Mouse (Mus musculus) liver, embryonic 12.5 days (tissue): ENCODE data around the gene Hspg2. TPM values are rescaled to one million over a fixed set of nuclear protein-coding genes. Genes with fewer than 3 reads are reported as not detected.

Source experiments
- ATAC-seq: fragments of 200-750 bp; cut with Nextera tagmentation; 2 replicates; pipeline ENCODE4 v1.8.0; 2017; ENCODE audit warnings: moderate number of reproducible peaks, mild to moderate bottlenecking, moderate library complexity
- H3K27ac ChIP-seq: fragments of 300-500 bp; sonication (generic); 2 replicates; pipeline ENCODE4 v1.5.1; 2016; ENCODE audit warnings: mild to moderate bottlenecking
- H3K27me3 ChIP-seq: fragments of 300-500 bp; sonication (generic); replicated peaks from 2 replicates; pipeline ENCODE4 v1.6.1; 2016; ENCODE audit warnings: mild to moderate bottlenecking, moderate library complexity
- H3K36me3 ChIP-seq: fragments of 300-500 bp; sonication (generic); 2 replicates; pipeline ENCODE4 v1.6.1; 2016; ENCODE audit warnings: mild to moderate bottlenecking, moderate library complexity
- H3K4me1 ChIP-seq: fragments of 300-500 bp; sonication (generic); 2 replicates; pipeline ENCODE4 v1.6.1; 2016
- H3K4me2 ChIP-seq: fragments of 300-500 bp; sonication (generic); 2 replicates; pipeline ENCODE4 v1.6.1; 2016; ENCODE audit warnings: mild to moderate bottlenecking, moderate library complexity
- H3K4me3 ChIP-seq: fragments of 300-500 bp; sonication (generic); 2 replicates; pipeline ENCODE4 v1.5.1; 2016; ENCODE audit warnings: mild to moderate bottlenecking, moderate library complexity
- H3K9ac ChIP-seq: fragments of 300-500 bp; sonication (generic); 2 replicates; pipeline ENCODE4 v1.6.1; 2016; ENCODE audit warnings: mild to moderate bottlenecking, moderate library complexity
- H3K9me3 ChIP-seq: fragments of 300-500 bp; sonication (generic); replicated peaks from 2 replicates; pipeline ENCODE4 v1.6.1; 2016; ENCODE audit warnings: mild to moderate bottlenecking, moderate library complexity
- WGBS: fragments of 180-500 bp; shearing (Covaris S2); methylation state at CpG from one replicate; pipeline ENCODE4 v1.1.7; 2016; ENCODE audit not compliant: insufficient replicate concordance; 5-methylcytosine and 5-hydroxymethylcytosine counted together
- polyA plus RNA-seq: library from polyadenylated mRNA; unstranded; fragments of >200 nt; fragmentation: Nextera tagmentation; extraction: Ambion mirVana; gene quantifications from 2 replicates; pipeline ENCODE4 v1.2.1, GENCODE M21; 2016

Gene Hspg2
- polyA plus RNA-seq, 1 experiment from 2014 or later, result 7.3 TPM

DNA sequence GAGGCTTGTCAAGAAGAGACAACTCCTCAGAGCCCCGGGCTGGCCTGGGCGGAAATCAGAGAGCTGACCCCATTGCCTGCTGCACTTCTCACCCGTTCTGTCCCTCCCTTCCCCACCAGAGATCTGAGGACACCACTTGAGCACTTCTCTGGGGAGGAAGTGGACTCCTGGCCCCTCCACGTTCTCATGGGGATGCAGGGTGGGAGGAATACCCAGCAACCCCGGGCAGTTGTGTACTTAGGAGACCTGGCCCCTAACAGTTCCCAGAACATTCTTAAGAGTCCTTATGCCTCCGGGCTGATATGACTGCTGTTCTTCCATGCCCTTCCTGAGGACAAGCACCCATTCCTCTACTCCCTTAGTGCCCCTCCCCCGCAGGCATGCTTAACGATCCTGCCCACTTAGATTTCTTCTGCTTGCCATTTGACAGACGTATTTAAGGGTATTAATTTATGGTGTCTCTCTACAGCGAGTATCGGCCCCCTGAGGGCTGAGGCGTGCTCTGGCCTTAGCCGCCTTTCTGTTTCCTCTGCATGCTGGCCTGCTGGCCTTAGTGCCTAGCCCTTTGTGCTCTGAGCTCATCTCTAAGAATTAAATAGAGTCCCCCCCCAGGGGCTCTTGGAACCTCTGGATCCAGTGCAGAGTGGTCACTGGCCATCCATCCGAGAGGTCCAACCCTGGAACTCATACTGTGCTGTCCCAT is 16.8 kb downstream of the Hspg2 start:
- H3K9me3 ChIP-seq, result no peaks in the 10 kb centered on the region
- H3K4me1 ChIP-seq, result peaks cover 90% of the 10 kb centered on the region
- H3K4me2 ChIP-seq, result no peak overlapping the region
- H3K36me3 ChIP-seq, result no peaks in the 10 kb centered on the region
- H3K4me3 ChIP-seq, result no peak overlapping the region
- ATAC-seq, result no peak
- WGBS, result 51% methylated on average over 14 of the region's 14 CpGs
- H3K27me3 ChIP-seq, result no peaks in the 10 kb centered on the region
- no peak overlapping the region for H3K27ac ChIP-seq
- H3K9ac ChIP-seq, result no peak overlapping the region

DNA sequence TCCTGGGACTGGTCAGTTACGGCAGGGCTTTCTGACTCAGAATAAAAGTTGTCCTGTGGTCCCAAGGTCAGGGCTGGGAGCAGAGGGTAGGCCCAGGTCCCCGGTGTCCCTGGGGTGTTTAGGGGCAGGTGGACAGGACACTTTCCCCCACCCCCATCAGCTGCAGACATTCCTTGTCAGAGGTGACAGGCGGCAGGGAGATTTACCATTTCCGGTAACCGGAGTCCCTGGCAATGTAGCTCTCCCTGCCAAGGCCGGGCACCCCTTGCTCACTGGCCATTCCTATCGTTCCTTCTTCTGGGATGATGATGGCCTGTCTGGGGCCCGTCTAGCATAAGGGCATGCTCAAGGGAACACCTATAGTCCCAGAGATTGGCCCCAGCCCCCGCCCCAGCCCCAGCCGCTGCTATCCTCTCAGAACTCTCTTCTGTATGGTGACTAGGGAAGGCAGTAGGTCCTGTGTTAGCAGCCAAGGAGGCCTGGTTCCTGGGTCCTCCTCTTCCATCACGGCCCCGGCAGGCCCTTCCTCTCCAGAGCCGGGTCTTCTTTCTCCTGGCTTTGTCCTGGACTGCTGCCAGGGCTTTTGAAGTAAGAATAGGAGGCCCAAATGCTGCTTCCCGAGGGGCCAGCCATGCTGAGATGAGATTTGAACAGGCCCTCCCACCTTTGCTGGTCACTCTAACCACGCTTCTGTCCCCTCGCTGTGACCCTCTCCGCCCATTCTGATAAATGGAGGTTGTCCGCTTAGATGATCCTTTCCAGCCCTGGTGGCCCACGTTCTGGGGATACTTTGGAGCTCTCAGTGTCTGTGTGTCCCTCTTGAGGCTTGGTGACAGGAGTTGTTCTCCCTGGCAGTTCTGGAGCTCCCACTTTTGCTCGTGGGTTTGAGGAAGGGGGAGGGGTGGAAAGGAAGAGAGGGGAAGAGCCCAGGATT is 17.8 kb downstream of the Hspg2 start:
- 0 out of 2 replicates have a peak overlapping the region, but pooled peaks have one; percentile 57 for H3K27ac ChIP-seq
- H3K36me3 ChIP-seq, result no peaks in the 10 kb centered on the region
- 0 out of 2 replicates have a peak overlapping the region, but pooled peaks have one; percentile 6 for H3K9ac ChIP-seq
- 51% methylated on average over 20 of the region's 20 CpGs for WGBS
- no peak overlapping the region for H3K4me3 ChIP-seq
- no peak for ATAC-seq
- no peaks in the 10 kb centered on the region for H3K27me3 ChIP-seq
- H3K9me3 ChIP-seq, result no peaks in the 10 kb centered on the region
- peaks cover 82% of the 10 kb centered on the region for H3K4me1 ChIP-seq
- H3K4me2 ChIP-seq, result no peak overlapping the region

DNA sequence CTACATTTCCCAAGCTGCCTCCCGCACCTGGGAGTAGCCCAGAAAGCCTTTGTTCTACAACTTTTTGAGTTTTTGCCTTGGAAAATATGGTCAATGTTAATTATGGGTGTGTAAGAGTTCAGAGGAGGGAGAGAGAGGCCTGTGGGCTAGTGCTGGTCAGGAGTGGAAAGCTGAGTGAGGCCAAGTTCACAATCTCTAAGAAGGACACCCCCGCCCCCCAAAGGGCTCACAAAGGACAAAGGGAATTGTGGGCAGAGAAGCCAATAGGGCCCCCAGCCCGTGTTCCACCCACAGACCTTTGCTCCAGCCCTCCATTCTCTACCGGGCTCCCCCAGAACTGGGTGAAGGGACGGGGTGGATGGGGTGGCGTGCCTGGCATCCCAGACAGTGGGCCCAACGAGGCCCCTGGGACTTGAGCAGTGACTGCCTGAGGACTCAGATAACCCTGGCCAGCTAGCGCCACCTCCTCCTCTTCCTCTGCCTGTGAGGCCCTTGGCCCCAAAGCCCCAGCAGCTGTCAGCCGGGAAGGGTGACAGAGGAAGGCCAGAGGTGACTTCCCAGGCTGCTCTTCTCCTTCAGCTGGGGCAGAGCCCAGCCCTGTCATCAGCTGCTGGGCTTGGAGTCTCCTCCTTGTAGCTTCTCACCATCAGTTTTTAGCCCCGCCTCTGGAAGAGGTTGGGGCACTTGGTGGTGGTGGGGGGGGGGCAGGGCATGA is 18.9 kb downstream of the Hspg2 start:
- H3K4me1 ChIP-seq, result peaks cover 71% of the 10 kb centered on the region
- H3K36me3 ChIP-seq, result no peaks in the 10 kb centered on the region
- H3K4me3 ChIP-seq, result no peak overlapping the region
- no peak overlapping the region for H3K9ac ChIP-seq
- 25% methylated on average over 10 of the region's 10 CpGs for WGBS
- no peaks in the 10 kb centered on the region for H3K9me3 ChIP-seq
- H3K27ac ChIP-seq, result peak overlapping the region; percentile 57
- no peaks in the 10 kb centered on the region for H3K27me3 ChIP-seq
- peak; percentile 66 for ATAC-seq
- peak overlapping the region; percentile 45 for H3K4me2 ChIP-seq

DNA sequence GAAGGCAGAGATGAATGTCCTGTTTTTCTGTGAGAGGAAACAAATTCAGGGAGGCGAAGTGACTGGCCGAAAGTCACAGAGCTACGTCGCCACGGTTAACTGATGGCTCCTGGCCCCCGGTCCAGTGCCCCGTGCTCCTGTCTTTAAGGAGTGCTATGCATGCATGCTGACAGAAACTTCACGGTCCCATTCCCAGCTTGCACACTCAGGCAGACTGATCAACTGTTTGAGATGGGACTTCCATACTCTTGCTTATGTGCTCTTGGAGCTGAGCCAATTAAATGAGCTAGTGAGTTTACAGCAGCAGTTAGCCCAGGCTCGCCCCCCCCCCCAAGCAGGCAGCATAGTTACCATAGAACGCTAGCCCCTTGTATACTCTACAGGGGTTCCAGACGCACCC is 19.5 kb downstream of the Hspg2 start:
- Histone ChIP-seq H3K4me3 (no peak overlapping the region), H3K4me2 (peak overlapping the region; percentile 45), H3K4me1 (peaks cover 69% of the 10 kb centered on the region), H3K36me3 (no peaks in the 10 kb centered on the region), H3K9me3 (no peaks in the 10 kb centered on the region), H3K27me3 (no peaks in the 10 kb centered on the region), H3K27ac (peak overlapping the region; percentile 57), H3K9ac (no peak overlapping the region)
- 20% methylated on average over 11 of the region's 11 CpGs for WGBS
- no peak for ATAC-seq

DNA sequence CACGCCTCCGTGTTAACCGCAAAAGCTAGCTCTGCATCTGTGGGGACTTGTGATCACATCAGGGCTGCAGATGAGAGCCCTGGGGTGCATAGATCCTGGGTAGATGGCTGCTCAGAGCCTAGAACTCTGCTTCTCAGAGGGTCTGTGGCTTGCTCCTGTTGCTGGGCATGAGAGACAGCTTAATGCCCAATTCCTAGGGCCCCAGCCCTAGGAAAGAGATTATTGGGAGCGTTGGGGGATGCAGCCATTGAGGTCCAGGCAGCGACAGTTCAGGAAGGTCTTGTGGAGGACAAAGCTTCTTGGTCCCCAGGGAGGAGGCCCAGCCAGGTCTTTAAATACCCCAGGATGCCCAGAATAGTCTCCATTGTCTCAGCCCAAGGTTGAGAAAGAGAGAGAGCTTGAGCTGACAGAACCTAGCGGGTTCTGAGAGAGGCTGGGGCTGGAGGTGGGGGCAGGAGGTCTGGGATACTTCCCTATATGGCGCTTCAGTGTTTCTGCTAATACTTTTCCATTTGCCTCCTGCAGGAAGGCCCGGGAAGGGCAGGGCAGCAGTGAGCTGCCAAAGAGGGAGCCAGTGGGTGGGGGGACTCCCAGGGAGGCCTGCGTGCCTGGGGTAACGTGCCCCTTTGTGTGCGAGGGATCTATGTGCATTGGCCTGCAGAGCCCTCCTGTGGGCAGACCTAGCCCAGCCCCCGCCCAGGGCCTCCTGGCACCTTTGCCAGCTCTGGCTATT is 20.2 kb downstream of the Hspg2 start:
- peak overlapping the region; percentile 57 for H3K27ac ChIP-seq
- WGBS, result 28% methylated on average over 12 of the region's 12 CpGs
- no peaks in the 10 kb centered on the region for H3K36me3 ChIP-seq
- no peaks in the 10 kb centered on the region for H3K9me3 ChIP-seq
- no peaks in the 10 kb centered on the region for H3K27me3 ChIP-seq
- H3K4me2 ChIP-seq, result peak overlapping the region; percentile 45
- no peak overlapping the region for H3K4me3 ChIP-seq
- H3K9ac ChIP-seq, result no peak overlapping the region
- ATAC-seq, result no peak
- H3K4me1 ChIP-seq, result peaks cover 65% of the 10 kb centered on the region

DNA sequence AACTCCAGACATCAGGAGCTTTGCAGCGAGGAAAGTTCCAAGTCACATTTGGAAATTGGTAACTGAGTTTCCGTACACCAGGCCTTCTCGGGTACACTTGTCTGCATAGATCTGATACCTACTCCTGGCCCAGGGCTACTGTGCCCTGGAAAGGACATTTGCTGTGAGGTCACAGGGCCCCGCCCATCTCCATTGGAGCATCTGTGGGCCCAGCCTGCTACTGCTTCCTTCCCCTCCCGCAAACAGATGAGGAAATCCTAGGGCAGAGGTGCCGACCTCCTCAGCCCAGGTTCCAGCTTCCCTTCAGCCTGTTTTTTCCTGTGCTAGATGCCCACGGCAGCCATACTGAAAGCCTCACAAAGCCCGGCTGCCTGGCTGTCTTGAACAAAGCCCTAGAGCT is 21.4 kb downstream of the Hspg2 start:
- Histone ChIP-seq H3K36me3 (no peaks in the 10 kb centered on the region), H3K9me3 (no peaks in the 10 kb centered on the region), H3K27ac (peak overlapping the region; percentile 46; the same call in 1 of the 2 replicates), H3K4me1 (peaks cover 61% of the 10 kb centered on the region), H3K4me2 (no peak overlapping the region), H3K4me3 (no peak overlapping the region), H3K9ac (no peak overlapping the region), H3K27me3 (no peaks in the 10 kb centered on the region)
- ATAC-seq, result no peak
- 35% methylated on average over 8 of the region's 8 CpGs for WGBS

DNA sequence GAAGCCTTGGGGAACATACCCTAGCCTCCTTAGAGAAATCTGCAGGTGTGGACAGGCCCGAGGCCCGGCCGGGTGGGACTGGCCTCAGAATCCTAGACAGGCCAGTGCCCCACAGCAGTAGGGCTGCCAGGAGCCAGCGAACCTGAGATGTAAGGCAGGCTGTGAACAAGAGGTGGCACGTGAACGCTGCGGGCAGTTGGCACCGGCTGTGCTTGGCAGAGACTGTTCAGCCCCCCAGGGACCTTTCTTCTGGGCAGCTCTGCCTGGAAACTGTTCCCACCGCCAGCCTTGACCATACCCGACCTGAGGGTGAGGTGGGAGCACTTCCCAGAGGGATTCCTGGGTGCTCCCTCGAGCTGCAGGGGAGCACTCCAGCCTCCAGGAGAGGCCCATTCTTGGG is 24.0 kb downstream of the Hspg2 start:
- H3K27me3 ChIP-seq, result no peaks in the 10 kb centered on the region
- H3K36me3 ChIP-seq, result no peaks in the 10 kb centered on the region
- no peak overlapping the region for H3K27ac ChIP-seq
- no peaks in the 10 kb centered on the region for H3K9me3 ChIP-seq
- H3K4me1 ChIP-seq, result peaks cover 45% of the 10 kb centered on the region
- H3K4me2 ChIP-seq, result no peak overlapping the region
- H3K4me3 ChIP-seq, result no peak overlapping the region
- ATAC-seq, result no peak
- WGBS, result 82% methylated on average over 11 of the region's 11 CpGs
- no peak overlapping the region for H3K9ac ChIP-seq

DNA sequence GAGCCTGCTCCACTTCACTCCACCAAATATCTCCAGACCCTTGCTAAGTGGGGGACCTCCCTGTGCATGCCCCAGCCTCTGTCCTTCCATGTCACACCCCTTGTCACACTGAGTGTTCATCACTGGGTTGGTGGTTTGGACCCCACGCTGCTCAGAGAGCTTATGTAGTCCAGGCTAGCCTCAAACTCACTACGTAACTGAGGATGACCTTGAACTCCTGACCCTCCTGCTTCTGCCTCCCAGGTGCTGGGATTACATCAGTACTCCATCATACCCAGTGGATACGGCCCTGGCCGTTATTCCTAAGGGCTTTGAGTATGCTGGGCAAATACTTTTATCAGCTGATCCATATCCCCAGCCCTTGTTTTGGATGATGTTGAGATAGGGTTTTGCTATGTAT is 24.6 kb downstream of the Hspg2 start:
- peaks cover 45% of the 10 kb centered on the region for H3K4me1 ChIP-seq
- WGBS, result 71% methylated on average over 4 of the region's 4 CpGs
- no peak for ATAC-seq

DNA sequence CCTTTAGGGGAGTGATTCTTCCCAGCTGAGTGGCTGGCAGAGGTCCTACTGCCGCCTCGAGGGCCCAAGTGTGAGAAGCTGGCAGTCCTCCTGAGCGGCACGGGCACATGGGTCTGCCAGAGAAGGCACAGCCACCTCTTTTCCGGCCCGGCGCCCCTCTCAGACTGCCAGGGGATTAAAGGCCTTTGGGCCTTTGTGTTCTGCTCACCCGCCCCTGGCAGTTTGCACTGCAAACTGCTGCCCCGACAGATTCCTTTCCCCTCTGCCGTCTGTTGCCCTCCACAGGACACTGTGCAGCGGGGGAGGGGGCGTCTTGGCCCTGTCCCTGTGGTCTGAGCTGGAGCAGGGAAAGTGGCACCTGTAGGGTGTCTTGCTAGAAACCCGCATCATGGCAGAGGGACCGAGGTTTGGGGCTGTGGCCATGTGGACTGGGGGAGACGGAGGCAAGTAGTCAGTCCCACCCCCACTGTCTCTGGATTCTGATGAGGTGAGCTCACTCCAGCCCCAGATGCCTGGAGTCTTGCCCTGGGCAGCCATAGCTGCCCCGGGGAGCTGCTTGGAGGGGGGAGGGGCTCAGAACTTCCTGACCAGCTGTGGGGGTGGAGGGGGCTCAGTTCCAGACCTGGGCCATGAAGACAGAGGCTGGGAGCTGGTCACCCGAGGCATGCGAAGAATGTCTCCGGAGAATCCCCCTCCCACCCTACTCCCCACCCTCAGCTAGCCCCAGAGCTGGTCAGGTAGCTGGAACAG is 26.4 kb downstream of the Hspg2 start:
- H3K4me3 ChIP-seq, result no peak overlapping the region
- no peak overlapping the region for H3K9ac ChIP-seq
- peak overlapping the region; percentile 59 for H3K27ac ChIP-seq

More for the DNA sequence above, 24.6 kb downstream of the Hspg2 start:
- Histone ChIP-seq H3K4me3 (no peak overlapping the region), H3K9ac (no peak overlapping the region), H3K27ac (no peak overlapping the region), H3K27me3 (no peaks in the 10 kb centered on the region), H3K36me3 (no peaks in the 10 kb centered on the region), H3K9me3 (no peaks in the 10 kb centered on the region), H3K4me2 (no peak overlapping the region)

DNA sequence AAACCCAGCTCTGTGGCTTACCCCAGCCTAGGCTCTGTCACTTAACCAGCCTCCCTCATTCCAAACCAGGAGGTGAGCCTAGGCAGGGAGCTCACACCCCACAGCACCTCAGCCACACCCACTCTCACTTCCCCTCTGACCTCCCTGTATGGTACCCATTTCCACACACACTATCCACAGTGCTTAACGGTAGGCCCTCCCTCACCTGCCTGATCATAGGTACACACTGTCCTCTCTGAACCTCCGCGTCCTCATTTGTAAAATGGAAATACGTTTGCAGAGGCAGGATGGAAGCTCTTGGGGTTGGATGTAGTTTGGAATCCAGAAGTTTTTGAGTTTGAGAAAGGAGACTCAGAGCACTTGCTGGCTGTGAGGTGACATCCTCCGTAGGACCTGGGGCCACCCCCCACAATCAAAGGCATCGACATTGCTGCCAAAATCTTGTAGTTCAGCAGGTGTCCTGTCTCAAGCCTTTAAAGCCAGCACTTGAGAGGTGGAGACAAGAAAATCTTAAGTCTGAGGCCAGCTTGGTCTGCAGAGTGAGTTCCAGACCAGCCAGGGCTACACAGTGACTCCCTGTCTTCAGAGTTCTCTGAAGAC is 27.0 kb downstream of the Hspg2 start:
- Histone ChIP-seq H3K27ac (no peak overlapping the region), H3K27me3 (no peaks in the 10 kb centered on the region), H3K4me1 (peaks cover 41% of the 10 kb centered on the region), H3K36me3 (no peaks in the 10 kb centered on the region), H3K4me3 (no peak overlapping the region), H3K9me3 (no peaks in the 10 kb centered on the region), H3K9ac (no peak overlapping the region), H3K4me2 (no peak overlapping the region)
- WGBS, result 57% methylated on average over 6 of the region's 6 CpGs
- no peak for ATAC-seq

More for the DNA sequence above, 26.4 kb downstream of the Hspg2 start:
- Histone ChIP-seq H3K9me3 (no peaks in the 10 kb centered on the region), H3K4me1 (peaks cover 45% of the 10 kb centered on the region), H3K27me3 (no peaks in the 10 kb centered on the region), H3K36me3 (no peaks in the 10 kb centered on the region), H3K4me2 (no peak overlapping the region)
- ATAC-seq, result no peak
- 48% methylated on average over 19 of the region's 19 CpGs for WGBS
